Mouse (Mus musculus) embryonic facial prominence, embryonic 12.5 days (tissue): ENCODE measurements around the gene Leap2. TPM values are rescaled to one million over a fixed set of nuclear protein-coding genes. Genes with fewer than 3 reads are reported as not detected.

ENCODE experiments used
- ATAC-seq: fragments of 200-750 bp; cut with Nextera tagmentation; 2 replicates; pipeline ENCODE4 v1.8.0; 2017; ENCODE audit not compliant: insufficient number of reproducible peaks, insufficient read depth, low FRiP score, low TSS enrichment
- H3K27ac ChIP-seq: fragments of 300-500 bp; sonication (generic); 2 replicates; pipeline ENCODE4 v1.5.1; 2016; ENCODE audit warnings: mild to moderate bottlenecking
- H3K27me3 ChIP-seq: fragments of 300-500 bp; sonication (generic); 2 replicates; pipeline ENCODE4 v1.6.1; 2016; ENCODE audit warnings: mild to moderate bottlenecking, moderate library complexity
- H3K36me3 ChIP-seq: fragments of 300-500 bp; sonication (generic); 2 replicates; pipeline ENCODE4 v1.6.1; 2016; ENCODE audit warnings: mild to moderate bottlenecking
- H3K4me1 ChIP-seq: fragments of 300-500 bp; sonication (generic); 2 replicates; pipeline ENCODE4 v1.6.1; 2016
- H3K4me2 ChIP-seq: fragments of 300-500 bp; sonication (generic); replicated peaks from 2 replicates; pipeline ENCODE4 v1.6.1; 2016; ENCODE audit warnings: mild to moderate bottlenecking, moderate library complexity
- H3K4me3 ChIP-seq: fragments of 300-500 bp; sonication (generic); 2 replicates; pipeline ENCODE4 v1.5.1; 2016; ENCODE audit warnings: mild to moderate bottlenecking
- H3K9ac ChIP-seq: fragments of 300-500 bp; sonication (generic); 2 replicates; pipeline ENCODE4 v1.6.1; 2016; ENCODE audit warnings: mild to moderate bottlenecking, moderate library complexity
- H3K9me3 ChIP-seq: fragments of 300-500 bp; sonication (generic); 2 replicates; pipeline ENCODE4 v1.6.1; 2016; ENCODE audit warnings: mild to moderate bottlenecking, moderate library complexity
- WGBS: fragments of 180-500 bp; shearing (Covaris S2); methylation state at CpG from one replicate; pipeline ENCODE4 v1.1.7; 2016; 5-methylcytosine and 5-hydroxymethylcytosine counted together
- polyA plus RNA-seq: library from polyadenylated mRNA; unstranded; fragments of >200 nt; fragmentation: Nextera tagmentation; extraction: Ambion mirVana; gene quantifications from 2 replicates; pipeline ENCODE4 v1.2.1, GENCODE M21; 2016

Leap2 gene
- polyA plus RNA-seq, 1 experiment from 2014 or later = 0.56 TPM

DNA sequence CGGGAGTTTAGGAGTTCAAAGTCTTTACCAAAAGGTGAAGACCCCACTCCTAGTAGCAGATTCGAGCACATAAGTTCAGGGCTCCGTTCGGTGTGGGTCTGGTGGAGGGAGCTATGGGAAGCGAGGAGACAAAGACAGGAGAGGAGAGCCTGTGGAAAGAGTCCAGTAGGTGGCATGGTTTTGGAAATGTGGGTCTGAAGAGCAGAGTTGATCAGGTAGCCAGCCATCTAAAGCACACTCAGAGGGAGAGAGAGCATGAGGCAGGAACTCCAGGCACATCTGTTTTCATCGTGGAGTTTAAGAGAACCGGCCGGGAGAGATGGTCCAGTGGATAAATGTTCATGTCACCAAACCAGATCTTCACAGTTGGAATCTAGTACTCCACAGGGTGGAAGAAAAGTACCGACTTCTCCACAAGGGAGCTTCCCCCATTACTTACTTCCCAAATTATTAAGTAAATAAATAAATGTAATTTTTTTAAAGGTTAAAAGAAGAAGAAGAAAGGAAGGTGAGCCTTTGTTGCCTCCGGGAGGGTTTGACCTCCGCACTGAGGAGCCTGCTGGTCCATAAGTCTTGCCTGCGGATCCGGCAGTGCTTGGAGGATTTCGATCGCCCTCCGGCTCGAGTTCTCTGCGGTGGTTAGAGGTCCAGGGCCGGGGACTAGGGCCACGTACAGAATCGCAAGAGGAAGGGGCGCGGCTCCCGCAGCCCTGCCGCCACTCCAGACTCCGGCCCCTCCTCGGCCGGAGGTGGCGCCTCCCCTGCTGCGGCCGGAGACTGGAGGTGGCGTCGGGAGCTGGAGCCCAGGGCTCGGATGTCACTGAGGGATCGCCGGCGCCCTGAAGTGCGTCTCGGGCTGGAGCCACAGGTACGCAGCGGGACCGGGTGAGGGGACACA lies 33.8 kb upstream of the Leap2 start, which contains the start of the genes Gm10447 and Shroom1:
Gene Gm10447 (minus strand): TSS at position 637 of the 898 bp plus-strand sequence.
Gene Shroom1 (plus strand): TSS at position 732 of the 898 bp plus-strand sequence.
- peak within 1 kb of the TSS; percentile 58 for H3K9ac ChIP-seq
- peak within 1 kb of the TSS; percentile 50 for H3K4me3 ChIP-seq
- WGBS = 3% methylated on average over 42 of the region's 42 CpGs
- no peak within 1 kb of the TSS for H3K27ac ChIP-seq
- H3K4me2 ChIP-seq = peak within 1 kb of the TSS; percentile 54
- peak; percentile 82 for ATAC-seq
- H3K27me3 ChIP-seq = peaks cover 7% of the 10 kb centered on the region
- no peaks in the 10 kb centered on the region for H3K4me1 ChIP-seq
- no peaks in the 10 kb centered on the region for H3K36me3 ChIP-seq
- no peaks in the 10 kb centered on the region for H3K9me3 ChIP-seq

DNA sequence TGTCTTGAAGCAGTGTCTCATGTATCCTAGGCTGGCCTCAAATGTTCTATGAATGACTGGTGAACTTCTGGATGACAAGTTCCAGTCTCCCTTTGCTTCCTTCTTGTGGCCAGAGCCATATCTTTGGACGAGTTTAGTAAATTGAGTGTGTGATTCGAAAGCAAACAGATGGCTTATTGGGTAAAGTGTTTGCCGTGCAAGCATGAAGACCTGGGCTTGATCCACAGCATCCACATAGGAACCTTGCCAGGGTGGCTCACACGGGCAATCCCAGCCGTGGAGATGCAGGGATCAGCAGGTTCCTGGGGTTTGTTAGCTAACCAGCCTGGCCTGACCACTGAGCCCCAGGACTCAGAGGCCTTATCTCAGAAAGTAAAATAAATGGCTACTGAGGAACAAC lies 30.1 kb upstream of the Leap2 start:
- Histone ChIP-seq H3K4me2 (no peak overlapping the region), H3K4me1 (no peaks in the 10 kb centered on the region), H3K9me3 (no peaks in the 10 kb centered on the region), H3K4me3 (no peak overlapping the region), H3K27ac (no peak overlapping the region), H3K9ac (no peak overlapping the region), H3K36me3 (no peaks in the 10 kb centered on the region), H3K27me3 (no peaks in the 10 kb centered on the region)
- no peak for ATAC-seq
- 83% methylated on average over 5 of the region's 5 CpGs for WGBS

DNA sequence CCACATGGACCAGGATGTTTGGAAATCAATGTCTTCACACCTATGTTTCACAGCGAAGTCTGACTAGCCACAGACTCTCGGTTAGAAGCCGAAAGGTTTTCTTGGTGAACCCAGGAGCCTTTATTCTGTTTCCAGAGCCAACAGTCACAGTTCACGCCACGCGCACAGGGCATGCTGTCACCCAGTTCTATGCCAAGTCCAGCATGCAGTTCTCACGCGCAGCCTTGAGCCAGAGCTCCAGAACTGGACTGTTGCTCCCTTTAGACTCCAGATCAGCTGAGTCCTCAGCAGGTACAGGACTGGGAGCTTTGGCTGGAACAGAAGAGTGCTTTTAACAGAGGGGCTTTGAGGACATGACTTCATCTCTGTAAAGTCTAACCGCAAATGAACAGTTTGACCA lies 29.4 kb upstream of the Leap2 start:
- H3K9ac ChIP-seq = no peak overlapping the region
- WGBS = 95% methylated on average over 9 of the region's 9 CpGs
- no peak for ATAC-seq
- H3K4me2 ChIP-seq = no peak overlapping the region
- H3K27ac ChIP-seq = no peak overlapping the region
- H3K27me3 ChIP-seq = no peaks in the 10 kb centered on the region
- H3K4me1 ChIP-seq = no peaks in the 10 kb centered on the region
- no peaks in the 10 kb centered on the region for H3K36me3 ChIP-seq
- no peaks in the 10 kb centered on the region for H3K9me3 ChIP-seq
- no peak overlapping the region for H3K4me3 ChIP-seq

DNA sequence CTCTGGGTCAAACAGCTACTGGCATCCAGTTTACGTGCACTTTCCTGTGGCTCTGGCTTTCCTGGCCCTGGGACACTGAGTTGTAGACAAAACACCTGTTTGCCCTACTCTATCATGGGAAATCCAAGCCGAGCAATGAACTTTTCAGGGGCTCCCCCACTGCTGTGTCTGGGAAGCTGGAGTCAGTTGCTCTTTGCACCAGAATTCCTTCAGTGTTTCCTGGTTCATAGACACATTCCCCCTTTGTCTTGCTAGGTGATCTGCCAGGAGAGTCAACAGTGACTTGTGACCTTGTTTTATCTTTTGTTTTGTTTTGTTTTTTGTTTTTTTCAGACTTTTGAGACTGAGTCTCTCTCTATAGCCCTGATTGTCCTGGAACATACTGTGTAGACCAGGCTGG lies 28.4 kb upstream of the Leap2 start:
- no peak overlapping the region for H3K4me3 ChIP-seq
- H3K4me2 ChIP-seq = no peak overlapping the region
- 64% methylated on average over 2 of the region's 2 CpGs for WGBS
- H3K4me1 ChIP-seq = no peaks in the 10 kb centered on the region
- ATAC-seq = no peak
- no peaks in the 10 kb centered on the region for H3K36me3 ChIP-seq
- no peaks in the 10 kb centered on the region for H3K9me3 ChIP-seq
- no peak overlapping the region for H3K27ac ChIP-seq
- no peak overlapping the region for H3K9ac ChIP-seq
- H3K27me3 ChIP-seq = no peaks in the 10 kb centered on the region

DNA sequence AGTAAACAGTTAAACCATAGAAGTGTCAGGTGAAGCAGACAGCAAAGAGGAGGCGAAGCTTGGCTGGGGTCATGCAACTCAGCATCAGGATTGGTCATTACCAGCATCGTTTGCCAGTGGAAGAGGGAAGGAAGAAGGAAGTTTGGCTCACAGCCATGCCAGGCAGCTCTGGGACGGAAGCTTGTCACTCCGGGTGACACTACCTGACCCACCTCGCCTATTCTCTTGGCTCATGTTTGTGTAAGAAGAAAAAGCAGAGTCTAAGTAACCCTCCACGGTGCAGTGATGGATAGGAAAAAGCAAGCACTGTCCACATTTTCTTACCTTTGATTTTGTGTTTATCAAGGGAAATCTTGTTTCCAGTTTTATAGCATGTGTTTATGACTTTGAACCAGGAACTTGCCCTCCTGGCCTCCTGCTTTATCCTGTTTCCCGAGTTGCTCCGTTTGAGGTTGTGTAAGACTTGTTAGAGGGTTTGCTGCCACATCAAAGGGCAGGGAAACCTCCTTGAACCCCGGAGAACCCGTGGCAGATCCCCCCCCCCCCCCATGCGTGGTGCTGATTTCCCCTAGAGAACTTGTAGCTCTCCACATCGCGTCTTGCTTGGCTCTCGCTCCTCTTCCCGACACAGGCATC lies 27.2 kb upstream of the Leap2 start:
- H3K27me3 ChIP-seq = no peaks in the 10 kb centered on the region
- H3K27ac ChIP-seq = no peak overlapping the region
- ATAC-seq = no peak
- H3K9ac ChIP-seq = no peak overlapping the region
- no peaks in the 10 kb centered on the region for H3K4me1 ChIP-seq
- H3K9me3 ChIP-seq = no peaks in the 10 kb centered on the region
- no peaks in the 10 kb centered on the region for H3K36me3 ChIP-seq
- no peak overlapping the region for H3K4me3 ChIP-seq
- no peak overlapping the region for H3K4me2 ChIP-seq
- WGBS = 62% methylated on average over 15 of the region's 15 CpGs

DNA sequence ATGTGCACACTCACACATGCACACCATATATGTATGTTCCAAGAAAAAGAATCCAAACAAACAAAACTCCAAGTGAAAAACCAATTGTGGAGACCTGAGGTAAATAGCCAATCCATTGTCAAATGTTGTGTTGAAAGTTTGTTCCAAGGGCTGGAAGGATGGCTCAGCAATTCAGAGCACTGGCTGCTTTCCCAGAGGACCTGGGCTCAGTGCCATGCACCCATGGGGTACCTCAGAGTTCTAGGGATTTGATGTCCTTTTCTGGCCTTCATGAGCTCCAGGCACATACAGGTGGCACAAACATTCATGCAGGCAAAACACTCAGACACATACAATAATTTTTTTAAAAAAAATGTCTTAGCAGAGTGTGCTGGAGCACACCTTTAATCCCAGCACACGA lies 25.6 kb upstream of the Leap2 start:
- no peak for ATAC-seq
- H3K36me3 ChIP-seq = no peaks in the 10 kb centered on the region

DNA sequence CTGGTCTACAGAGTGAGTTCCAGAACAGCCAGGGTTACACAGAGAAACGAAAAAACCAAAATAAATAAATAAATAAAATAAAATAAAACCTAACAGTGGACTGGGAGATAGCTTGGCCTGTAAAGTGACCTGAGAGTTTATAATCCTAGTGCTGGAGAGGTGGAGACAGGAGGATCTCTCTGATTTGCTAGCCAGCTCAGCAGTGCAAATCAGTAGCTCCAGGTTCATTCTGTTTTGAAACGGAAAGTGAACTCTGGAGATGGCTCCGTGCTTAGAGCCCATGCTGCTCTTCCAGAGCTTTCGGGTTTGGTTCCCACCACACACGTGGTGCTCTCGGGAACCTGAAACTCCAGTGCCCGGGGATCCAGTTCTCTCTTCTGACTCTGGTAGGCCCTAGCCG lies 25.0 kb upstream of the Leap2 start:
- no peak overlapping the region for H3K9ac ChIP-seq
- H3K36me3 ChIP-seq = no peaks in the 10 kb centered on the region
- WGBS = 86% methylated on average over 8 of the region's 8 CpGs
- no peak overlapping the region for H3K27ac ChIP-seq
- no peaks in the 10 kb centered on the region for H3K9me3 ChIP-seq
- no peak overlapping the region for H3K4me2 ChIP-seq
- H3K27me3 ChIP-seq = no peaks in the 10 kb centered on the region
- no peak for ATAC-seq
- no peaks in the 10 kb centered on the region for H3K4me1 ChIP-seq
- no peak overlapping the region for H3K4me3 ChIP-seq

More for the DNA sequence above, 25.6 kb upstream of the Leap2 start:
- 76% methylated on average over 1 of the region's 1 CpGs for WGBS
- Histone ChIP-seq H3K9ac (no peak overlapping the region), H3K4me3 (no peak overlapping the region), H3K27me3 (no peaks in the 10 kb centered on the region), H3K4me2 (no peak overlapping the region), H3K9me3 (no peaks in the 10 kb centered on the region), H3K27ac (no peak overlapping the region), H3K4me1 (no peaks in the 10 kb centered on the region)

DNA sequence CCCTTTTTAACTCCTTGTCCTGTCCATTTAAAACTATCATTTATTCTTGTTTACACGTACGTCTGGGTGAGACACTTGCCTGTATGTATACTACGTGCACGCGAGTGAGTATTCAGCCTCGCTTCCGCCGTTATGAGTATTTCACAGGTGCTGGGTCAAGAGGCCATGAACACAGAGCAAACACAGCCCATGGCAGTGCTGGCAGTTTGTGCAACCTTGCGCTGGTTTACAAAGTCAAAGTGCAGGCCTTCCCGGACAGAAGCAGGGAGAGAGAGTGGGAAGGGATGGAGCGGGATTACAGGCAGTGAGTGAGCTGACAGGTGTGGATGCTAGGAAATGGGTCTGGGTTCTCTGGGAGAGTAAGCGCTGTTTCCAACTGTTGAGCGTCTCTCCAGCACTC lies 23.2 kb upstream of the Leap2 start:
- Histone ChIP-seq H3K27me3 (no peaks in the 10 kb centered on the region), H3K4me3 (no peak overlapping the region), H3K9ac (no peak overlapping the region), H3K9me3 (no peaks in the 10 kb centered on the region), H3K27ac (no peak overlapping the region), H3K4me1 (no peaks in the 10 kb centered on the region), H3K36me3 (no peaks in the 10 kb centered on the region), H3K4me2 (no peak overlapping the region)
- WGBS = 84% methylated on average over 13 of the region's 13 CpGs
- no peak for ATAC-seq

DNA sequence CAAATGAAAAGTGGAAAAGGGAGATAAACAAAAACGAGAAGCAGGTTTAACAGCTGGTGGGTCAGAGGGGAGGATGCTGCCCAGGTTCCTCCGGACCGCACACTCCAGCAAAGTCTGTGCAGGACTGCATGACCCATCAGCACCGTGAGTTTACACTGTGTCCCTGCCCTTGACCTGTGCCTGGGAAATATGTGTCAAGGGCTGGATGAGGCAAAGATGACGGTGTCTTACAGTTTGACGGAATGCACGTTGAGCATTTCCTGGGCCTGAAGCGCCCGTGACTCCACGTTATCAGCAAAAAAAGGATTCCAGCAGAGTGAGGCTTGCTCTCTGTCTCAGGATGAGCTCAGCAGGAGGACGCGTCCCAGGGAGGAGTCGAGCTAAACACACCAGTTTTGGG lies 22.6 kb upstream of the Leap2 start:
- Histone ChIP-seq H3K4me1 (no peaks in the 10 kb centered on the region), H3K9me3 (no peaks in the 10 kb centered on the region), H3K36me3 (no peaks in the 10 kb centered on the region), H3K27ac (no peak overlapping the region), H3K4me2 (no peak overlapping the region), H3K27me3 (no peaks in the 10 kb centered on the region), H3K9ac (no peak overlapping the region), H3K4me3 (no peak overlapping the region)
- ATAC-seq = no peak
- WGBS = 56% methylated on average over 13 of the region's 13 CpGs

DNA sequence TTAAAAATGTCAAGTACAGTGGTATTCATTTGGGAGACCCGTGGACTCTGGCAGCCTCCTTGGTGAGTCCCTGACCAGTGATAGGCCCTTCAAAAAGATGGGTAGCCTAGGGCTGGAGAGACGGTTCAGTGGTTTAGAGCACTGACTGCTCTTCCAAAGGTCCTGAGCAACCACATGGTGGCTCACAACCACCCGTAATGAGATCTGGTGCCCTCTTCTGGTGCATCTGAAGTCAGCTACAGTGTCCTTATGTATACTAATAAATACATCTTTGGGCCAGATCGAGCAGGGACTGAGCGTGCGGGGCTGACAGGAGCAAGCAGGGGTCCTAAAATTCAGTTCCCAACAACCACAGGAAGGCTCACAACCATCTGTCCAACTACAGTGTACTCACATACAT lies 20.9 kb upstream of the Leap2 start:
- 36% methylated on average over 6 of the region's 6 CpGs for WGBS
- no peak for ATAC-seq

DNA sequence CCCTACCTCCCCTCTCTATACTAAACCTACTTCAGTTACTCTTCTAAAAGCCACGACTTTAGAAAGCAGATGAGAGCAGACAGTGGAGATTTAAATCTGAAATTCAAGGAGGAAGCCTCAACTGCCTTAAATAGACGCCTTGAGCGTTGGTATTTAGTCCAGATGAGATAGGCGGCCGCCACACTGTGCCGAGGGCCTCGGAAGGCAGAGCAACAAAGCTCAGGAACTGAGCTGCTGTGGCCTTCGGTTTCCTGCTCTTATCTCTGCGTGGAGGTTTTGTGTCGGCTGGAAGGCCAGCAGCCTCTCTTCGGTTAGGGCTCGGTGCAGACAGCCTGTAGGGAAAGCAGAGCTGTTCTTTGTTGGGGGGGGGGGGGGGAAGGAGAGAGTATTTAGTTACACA lies 19.0 kb upstream of the Leap2 start:
- Histone ChIP-seq H3K27ac (0 out of 2 replicates have a peak overlapping the region, but pooled peaks have one; percentile 37), H3K4me3 (no peak overlapping the region), H3K9me3 (no peaks in the 10 kb centered on the region), H3K27me3 (no peaks in the 10 kb centered on the region), H3K4me1 (no peaks in the 10 kb centered on the region), H3K36me3 (no peaks in the 10 kb centered on the region), H3K9ac (no peak overlapping the region), H3K4me2 (no peak overlapping the region)
- no peak for ATAC-seq
- 28% methylated on average over 12 of the region's 12 CpGs for WGBS

More for the DNA sequence above, 20.9 kb upstream of the Leap2 start:
- H3K9ac ChIP-seq = no peak overlapping the region
- H3K4me3 ChIP-seq = no peak overlapping the region
- no peak overlapping the region for H3K4me2 ChIP-seq
- no peaks in the 10 kb centered on the region for H3K4me1 ChIP-seq
- no peaks in the 10 kb centered on the region for H3K36me3 ChIP-seq
- no peak overlapping the region for H3K27ac ChIP-seq
- no peaks in the 10 kb centered on the region for H3K9me3 ChIP-seq
- no peaks in the 10 kb centered on the region for H3K27me3 ChIP-seq

DNA sequence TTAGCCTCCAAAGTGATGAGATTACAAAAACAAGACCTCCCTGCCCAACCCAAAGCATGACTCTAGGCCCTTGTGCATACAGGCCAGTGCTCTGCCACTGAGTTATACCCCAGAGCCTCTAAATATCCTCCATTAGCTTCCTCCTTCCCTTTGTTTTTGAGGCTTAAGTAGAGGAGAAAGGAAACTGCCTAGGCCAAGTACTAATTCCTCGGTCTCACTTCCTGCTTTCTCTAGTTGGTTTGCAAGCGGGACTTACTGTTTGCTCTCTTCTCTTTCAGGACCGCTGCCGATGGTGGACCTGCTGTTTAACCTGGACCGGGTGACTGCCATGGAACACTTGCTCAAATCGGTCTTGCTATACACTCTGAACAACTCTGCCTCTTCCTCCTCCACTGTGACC lies 13.4 kb upstream of the Leap2 start:
- no peak for ATAC-seq
- H3K27ac ChIP-seq = no peak overlapping the region
- H3K9ac ChIP-seq = no peak overlapping the region
- no peaks in the 10 kb centered on the region for H3K36me3 ChIP-seq
- no peak overlapping the region for H3K4me3 ChIP-seq
- WGBS = 89% methylated on average over 6 of the region's 6 CpGs
- H3K4me2 ChIP-seq = no peak overlapping the region
- no peaks in the 10 kb centered on the region for H3K9me3 ChIP-seq
- H3K4me1 ChIP-seq = no peaks in the 10 kb centered on the region
- H3K27me3 ChIP-seq = no peaks in the 10 kb centered on the region
